Comparison of ENCODE assay signal across 9 mouse cellular contexts in genomic region chr9:21792644-21793043, GRCm38 (mm10). TPM values are rescaled to one million over a fixed set of nuclear protein-coding genes. Genes with fewer than 3 reads are reported as not detected.
DNase-seq lines count a peak whose midpoint lies in the region; ATAC-seq and TF ChIP-seq lines count a peak whose summit lies in the region.
"Had no signal": no experiment of that assay in that cellular context is flagged by ENCODE, and none has a peak within 500 bp of the region (broad histone marks: within the 10 kb centered on the region; RNA-seq: fewer than 3 reads in every experiment).

No protein-coding gene starts in this region.

- no peak for TF ChIP-seq EP300 in heart, postnatal 0 days (IDR thresholded peaks at IDR 0.05; ENCODE audit: low read depth)

- H3K79me2 ChIP-seq in macrophage (ENCODE audit: inconsistent target) = no peaks in the 10 kb centered on the region

- no peak overlapping the region for H3K4me3 ChIP-seq in forebrain, embryonic 14.5 days (ENCODE audit: low read depth, low read length)
- H3K4me3 ChIP-seq in heart, postnatal 0 days (ENCODE audit: low read depth, low read length) = no peak overlapping the region
- H3K4me3 ChIP-seq in macrophage (ENCODE audit: inconsistent target) = no peak overlapping the region

- peak; percentile 74 for ATAC-seq in forebrain, embryonic 14.5 days
- peak; percentile 29 for ATAC-seq in heart, postnatal 0 days (ENCODE audit: insufficient read depth, low read depth)

- no peak for TF ChIP-seq CTCF in heart, postnatal 0 days (IDR thresholded peaks at IDR 0.05; ENCODE audit: low read depth)

- H3K9ac ChIP-seq in forebrain, embryonic 14.5 days (ENCODE audit: low read length) = no peak overlapping the region
- H3K9ac ChIP-seq in heart, postnatal 0 days (replicated peaks; ENCODE audit: low read depth, low read length) = peak overlapping the region; percentile 21; the same call in 1 of the 2 replicates
- H3K9ac ChIP-seq: liver, embryonic 14.5 days had no signal

- H3K27me3 ChIP-seq in forebrain, embryonic 14.5 days (replicated peaks; ENCODE audit: control insufficient read depth, insufficient read depth, low read length) = no peaks in the 10 kb centered on the region
- no peaks in the 10 kb centered on the region for H3K27me3 ChIP-seq in heart, postnatal 0 days (ENCODE audit: control insufficient read depth, insufficient read depth, low read length)

- H3K4me2 ChIP-seq in forebrain, embryonic 14.5 days (ENCODE audit: low read length) = no peak overlapping the region
- H3K4me2 ChIP-seq in heart, postnatal 0 days (ENCODE audit: low read depth, low read length) = peak overlapping the region; percentile 27; the same call in 1 of the 2 replicates

- DNase-seq in urinary bladder, adult 2 months (ENCODE audit: low spot score) = peak; percentile 24
- DNase-seq in urinary bladder, adult 18-20 months (ENCODE audit: low spot score in 2 of 2) = no peak
- DNase-seq in forebrain, embryonic 14.5 days (ENCODE audit: low spot score) = peak; percentile 77
- no peak for DNase-seq in heart, postnatal 0 days (ENCODE audit: low spot score)
- peak; percentile 72 to 75 for DNase-seq in layer of hippocampus, postnatal 10 days (ENCODE audit: low spot score in 2 of 2)
- DNase-seq in testis, postnatal 10 days (ENCODE audit: low spot score) = peak; percentile 68
- DNase-seq in thymus, postnatal 10 days (ENCODE audit: low spot score in 2 of 2) = no peak

- H3K36me3 ChIP-seq in forebrain, embryonic 14.5 days (ENCODE audit: control insufficient read depth, insufficient read depth, low read length) = no peaks in the 10 kb centered on the region
- H3K36me3 ChIP-seq in heart, postnatal 0 days (replicated peaks; ENCODE audit: control insufficient read depth, insufficient read depth, low read length) = peaks cover 57% of the 10 kb centered on the region
- H3K36me3 ChIP-seq in macrophage (ENCODE audit: inconsistent target) = no peaks in the 10 kb centered on the region

- no peaks in the 10 kb centered on the region for H3K9me3 ChIP-seq in forebrain, embryonic 14.5 days (replicated peaks; ENCODE audit: control insufficient read depth, low read length)
- no peaks in the 10 kb centered on the region for H3K9me3 ChIP-seq in heart, postnatal 0 days (replicated peaks; ENCODE audit: control insufficient read depth, low read length)

- whole genome bisulfite sequencing in forebrain, embryonic 14.5 days = 52% methylated on average over 8 of the region's 8 CpGs
- 4% methylated on average over 8 of the region's 8 CpGs for WGBS in heart, postnatal 0 days
- WGBS in macrophage (ENCODE audit: missing documents) = 8% methylated on average over 8 of the region's 8 CpGs

- no peaks in the 10 kb centered on the region for H3K4me1 ChIP-seq in forebrain, embryonic 14.5 days (ENCODE audit: control insufficient read depth, insufficient read depth, low read length)
- H3K4me1 ChIP-seq in heart, postnatal 0 days (ENCODE audit: control insufficient read depth, insufficient read depth) = peaks cover 46% of the 10 kb centered on the region

- H3K27ac ChIP-seq in forebrain, embryonic 14.5 days (ENCODE audit: low read depth, low read length) = no peak overlapping the region; the same call in 1 of the 2 replicates
- peak overlapping the region; percentile 80 for H3K27ac ChIP-seq in heart, postnatal 0 days (ENCODE audit: low read depth)
- H3K27ac ChIP-seq in macrophage = 0 out of 2 replicates have a peak overlapping the region, but pooled peaks have one; percentile 4
- H3K27ac ChIP-seq: liver, embryonic 14.5 days had no signal

RNA-seq across cellular contexts. Expression of gene Kank2, which starts 5.9 kb away (rescaled TPM):
- 44.6 and 77.0 TPM in 2 replicates for polyA plus RNA-seq in urinary bladder, adult 2 months (2012; rRNA removed)
- polyA plus RNA-seq in forebrain, embryonic 14.5 days (2014; fragmentation: Nextera tagmentation; extraction: Ambion mirVana) = 0.99 and 1.3 TPM in 2 replicates
- 78.5 and 92.4 TPM in 2 replicates for total RNA-seq in heart, postnatal 0 days (2014; rRNA removed; ENCODE audit: low replicate concordance)
- 10.3 and 10.9 TPM in 2 replicates for polyA plus RNA-seq in heart, postnatal 0 days (2015; fragmentation: Nextera tagmentation; extraction: Ambion mirVana)
- total RNA-seq in layer of hippocampus, postnatal 10 days (2021) = 1 to 10 TPM; 7.5 to 7.8 TPM
- total RNA-seq in macrophage (2018; cell fraction: chromatin; rRNA removed) = 1 to 10 TPM in 17 of 26 experiments, under 1 TPM in 8, not detected in 1; 0.20 to 7.2 (median 1.6) TPM
- total RNA-seq in macrophage (2018; cell fraction: cytosol; rRNA removed) = 1 to 10 TPM; 1.3 to 7.3 (median 3.6) TPM
- 10 to 100 TPM in 1 of 26 experiments, 1 to 10 TPM in 24, under 1 TPM in 1; 0.89 to 10.2 (median 2.2) TPM for total RNA-seq in macrophage (2018; cell fraction: nucleus; rRNA removed)
- polyA plus RNA-seq in macrophage (2018) = 5.1 to 8.4 TPM (median 5.6 TPM) in 3 replicates

RNA-seq across cellular contexts. Expression of gene Spc24, which starts 32.5 kb away (rescaled TPM):
- polyA plus RNA-seq in urinary bladder, adult 2 months (2012; rRNA removed) = 2.4 and 3.0 TPM in 2 replicates
- 53.7 and 64.3 TPM in 2 replicates for polyA plus RNA-seq in forebrain, embryonic 14.5 days (2014; fragmentation: Nextera tagmentation; extraction: Ambion mirVana)
- total RNA-seq in heart, postnatal 0 days (2014; rRNA removed; ENCODE audit: low replicate concordance) = 22.3 and 76.0 TPM in 2 replicates
- polyA plus RNA-seq in heart, postnatal 0 days (2015; fragmentation: Nextera tagmentation; extraction: Ambion mirVana) = 35.2 and 40.3 TPM in 2 replicates
- 1 to 10 TPM; 4.6 to 6.4 TPM for total RNA-seq in layer of hippocampus, postnatal 10 days (2021)
- 1 to 10 TPM in 11 of 26 experiments, under 1 TPM in 4, not detected in 11; 0.53 to 4.3 (median 1.8) TPM for total RNA-seq in macrophage (2018; cell fraction: chromatin; rRNA removed)
- 1 to 10 TPM in 9 of 26 experiments, under 1 TPM in 17; 0.28 to 2.4 (median 0.89) TPM for total RNA-seq in macrophage (2018; cell fraction: cytosol; rRNA removed)
- total RNA-seq in macrophage (2018; cell fraction: nucleus; rRNA removed) = 1 to 10 TPM in 7 of 26 experiments, under 1 TPM in 9, not detected in 10; 0.45 to 9.6 (median 0.94) TPM
- 0.45 to 5.8 TPM (median 3.0 TPM) in 3 replicates for polyA plus RNA-seq in macrophage (2018)

RNA-seq across cellular contexts. Expression of gene Angptl8, which starts 42.7 kb away (rescaled TPM):
- polyA plus RNA-seq in urinary bladder, adult 2 months (2012; rRNA removed) = 1.2 and 2.0 TPM in 2 replicates
- 0.26 TPM in 1 of 2 replicates, not detected in the other for polyA plus RNA-seq in forebrain, embryonic 14.5 days (2014; fragmentation: Nextera tagmentation; extraction: Ambion mirVana)
- not detected in 2 replicates for total RNA-seq in heart, postnatal 0 days (2014; rRNA removed; ENCODE audit: low replicate concordance)
- polyA plus RNA-seq in heart, postnatal 0 days (2015; fragmentation: Nextera tagmentation; extraction: Ambion mirVana) = 0.55 and 0.69 TPM in 2 replicates
- not detected for total RNA-seq in layer of hippocampus, postnatal 10 days (2021)
- not detected for total RNA-seq in macrophage (2018; cell fraction: chromatin; rRNA removed)
- not detected for total RNA-seq in macrophage (2018; cell fraction: cytosol; rRNA removed)
- total RNA-seq in macrophage (2018; cell fraction: nucleus; rRNA removed) = not detected
- polyA plus RNA-seq in macrophage (2018) = not detected in 3 replicates

RNA-seq across cellular contexts. Expression of gene Dock6, which starts 59.8 kb away (rescaled TPM):
- polyA plus RNA-seq in urinary bladder, adult 2 months (2012; rRNA removed) = 89.2 and 102 TPM in 2 replicates
- polyA plus RNA-seq in forebrain, embryonic 14.5 days (2014; fragmentation: Nextera tagmentation; extraction: Ambion mirVana) = 6.7 and 10.3 TPM in 2 replicates
- total RNA-seq in heart, postnatal 0 days (2014; rRNA removed; ENCODE audit: low replicate concordance) = 38.5 and 65.3 TPM in 2 replicates
- 19.1 and 22.7 TPM in 2 replicates for polyA plus RNA-seq in heart, postnatal 0 days (2015; fragmentation: Nextera tagmentation; extraction: Ambion mirVana)
- 10 to 100 TPM; 32.6 to 34.5 TPM for total RNA-seq in layer of hippocampus, postnatal 10 days (2021)
- total RNA-seq in macrophage (2018; cell fraction: chromatin; rRNA removed) = 10 to 100 TPM; 10.3 to 64.3 (median 28.7) TPM
- 1 to 10 TPM in 25 of 26 experiments, under 1 TPM in 1; 0.97 to 5.1 (median 2.3) TPM for total RNA-seq in macrophage (2018; cell fraction: cytosol; rRNA removed)
- total RNA-seq in macrophage (2018; cell fraction: nucleus; rRNA removed) = 10 to 100 TPM in 13 of 26 experiments, 1 to 10 TPM in 13; 3.6 to 22.3 (median 10.7) TPM
- polyA plus RNA-seq in macrophage (2018) = 1.8 to 4.1 TPM (median 3.4 TPM) in 3 replicates

Comparison
In these comparisons a context has a peak if more than half of its experiments do, and no peak if none do; other contexts are left out.
1. DNase-seq: peak in urinary bladder, adult 2 months (single experiment), forebrain, embryonic 14.5 days (single experiment), layer of hippocampus, postnatal 10 days (2 of 2) and testis, postnatal 10 days (single experiment); none in urinary bladder, adult 18-20 months (0 of 2), heart, postnatal 0 days (single experiment) and thymus, postnatal 10 days (0 of 2).